Mouse (Mus musculus): ENCODE measurements around the gene Stox2.

Stox2 gene

GRCm38 (mm10) chr8:47242207-47243004, 203.8 kb downstream of the Stox2 start:
- peak; percentile 67 for DNase-seq (ENCODE audit: low spot score)

GRCm38 (mm10) chr8:47241421-47242078, 204.6 kb downstream of the Stox2 start:
- no peak for DNase-seq (ENCODE audit: low spot score)

GRCm38 (mm10) chr8:47240871-47241270, 205.3 kb downstream of the Stox2 start:
- DNase-seq (ENCODE audit: low spot score): no peak

- DNase-seq (ENCODE audit: low spot score): no peak
These were observed 205.9 kb downstream of the Stox2 start for GRCm38 (mm10) chr8:47240266-47240665.

GRCm38 (mm10) chr8:47232081-47232480, 214.1 kb downstream of the Stox2 start:
- no peak for DNase-seq (ENCODE audit: low spot score)

GRCm38 (mm10) chr8:47230057-47230456, 216.1 kb downstream of the Stox2 start:
- DNase-seq (ENCODE audit: low spot score): no peak

GRCm38 (mm10) chr8:47221851-47222250, 224.3 kb downstream of the Stox2 start:
- DNase-seq (ENCODE audit: low spot score): no peak

GRCm38 (mm10) chr8:47221191-47221590, 225.0 kb downstream of the Stox2 start:
- DNase-seq (ENCODE audit: low spot score): no peak

GRCm38 (mm10) chr8:47220390-47220789, 225.8 kb downstream of the Stox2 start:
- no peak for DNase-seq (ENCODE audit: low spot score)

GRCm38 (mm10) chr8:47218536-47218935, 227.6 kb downstream of the Stox2 start:
- no peak for DNase-seq (ENCODE audit: low spot score)

- DNase-seq (ENCODE audit: low spot score): no peak
These were observed 228.1 kb downstream of the Stox2 start for GRCm38 (mm10) chr8:47218021-47218420.

- no peak for DNase-seq (ENCODE audit: low spot score)
These were observed 234.0 kb downstream of the Stox2 start for GRCm38 (mm10) chr8:47212124-47212523.

- DNase-seq (ENCODE audit: low spot score): no peak
These were observed 234.9 kb downstream of the Stox2 start for GRCm38 (mm10) chr8:47211226-47211625.

- DNase-seq (ENCODE audit: low spot score): no peak
These were observed 237.9 kb downstream of the Stox2 start for GRCm38 (mm10) chr8:47208246-47208645.

GRCm38 (mm10) chr8:47206640-47207237, 239.4 kb downstream of the Stox2 start:
- DNase-seq (ENCODE audit: low spot score): no peak

GRCm38 (mm10) chr8:47205472-47205871, 240.7 kb downstream of the Stox2 start:
- DNase-seq (ENCODE audit: low spot score): no peak

- no peak for DNase-seq (ENCODE audit: low spot score)
These were observed 249.8 kb downstream of the Stox2 start for GRCm38 (mm10) chr8:47196391-47196790.

GRCm38 (mm10) chr8:47193321-47193996, 252.7 kb downstream of the Stox2 start:
- no peak for DNase-seq (ENCODE audit: low spot score)

GRCm38 (mm10) chr8:47191444-47192365, 254.5 kb downstream of the Stox2 start:
- no peak for DNase-seq (ENCODE audit: low spot score)

GRCm38 (mm10) chr8:47185396-47185795, 260.8 kb downstream of the Stox2 start:
- no peak for DNase-seq (ENCODE audit: low spot score)

- no peak for DNase-seq (ENCODE audit: low spot score)
These were observed 263.2 kb downstream of the Stox2 start for GRCm38 (mm10) chr8:47182771-47183558.

All from testis, postnatal 10 days (tissue).